Mouse (Mus musculus) adrenal gland, adult 18-20 months (tissue): Measurements from ENCODE around the gene Scn3b. TPM values are rescaled to one million over a fixed set of nuclear protein-coding genes. Genes with fewer than 3 reads are reported as not detected.

ENCODE experiments used
- DNase-seq, 2 experiments: peaks; one replicate each; pipeline ENCODE4 v3.0.0; 2021 to 2022; ENCODE audit warnings: low spot score in 2 of 2
- long read RNA-seq, 2 experiments: library from polyadenylated mRNA; stranded (forward); transcript quantifications; one replicate each; pipeline ENCODE4 v2.0.0; 2021
- total RNA-seq, 2 experiments: library from RNA; stranded (reverse); gene quantifications; 1 replicate in 1 of 2; 2 replicates in 1 of 2; pipeline ENCODE4 v1.2.3; 2021

Gene Scn3b
- total RNA-seq = 1 to 10 TPM; 5.1 to 6.7 TPM
- long read RNA-seq, experiment 1, full-length matches to known transcripts = 3 of 5 reads
- long read RNA-seq, experiment 1, partial matches to known transcripts = 1 of 5 reads
- long read RNA-seq, experiment 1, other reads (novel, unspliced or antisense) = 1 of 5 reads
- long read RNA-seq, experiment 2 = 0 reads

DNA sequence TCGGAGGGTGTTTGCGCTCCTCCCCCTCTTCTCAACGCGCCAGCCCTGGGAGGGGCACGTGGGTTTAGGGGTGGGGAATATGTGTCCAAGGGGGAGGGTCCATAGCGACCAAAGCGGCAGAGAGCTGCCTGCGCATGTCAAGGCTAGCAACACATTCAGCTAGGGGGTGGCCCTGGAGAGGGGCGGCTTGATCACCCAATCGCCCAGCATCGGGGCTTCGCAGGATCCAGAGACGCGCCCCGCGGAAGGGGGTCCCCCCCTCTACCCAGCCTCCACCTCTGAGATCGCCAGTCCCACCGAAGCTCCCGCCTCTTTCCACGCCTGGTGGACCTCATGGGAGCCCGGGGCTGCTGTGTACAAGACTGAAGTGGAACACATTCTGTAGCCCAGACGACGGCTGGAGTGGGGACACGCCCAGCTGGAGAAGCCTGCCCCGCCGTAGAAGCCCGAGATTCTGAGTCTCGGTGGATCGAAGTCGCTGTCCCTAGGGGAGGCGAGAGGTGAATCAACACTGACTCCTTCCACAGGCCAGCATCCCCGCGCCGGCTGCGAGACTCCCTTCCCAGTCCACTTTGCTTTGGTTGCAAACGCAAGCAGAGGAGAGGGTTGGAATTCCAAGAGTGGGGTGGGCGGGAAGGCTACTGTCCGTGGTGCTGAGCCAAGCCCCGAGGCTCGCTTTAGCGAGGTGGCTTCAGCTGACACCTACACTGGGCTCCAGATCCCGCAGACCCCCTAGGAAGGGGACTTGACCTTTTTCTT is at the start of gene Scn3b:
Gene Scn3b (plus strand): TSS at position 115 of the 759 bp plus-strand sequence.
- DNase-seq = peak in 1 of 2 experiments; percentile 32

DNA sequence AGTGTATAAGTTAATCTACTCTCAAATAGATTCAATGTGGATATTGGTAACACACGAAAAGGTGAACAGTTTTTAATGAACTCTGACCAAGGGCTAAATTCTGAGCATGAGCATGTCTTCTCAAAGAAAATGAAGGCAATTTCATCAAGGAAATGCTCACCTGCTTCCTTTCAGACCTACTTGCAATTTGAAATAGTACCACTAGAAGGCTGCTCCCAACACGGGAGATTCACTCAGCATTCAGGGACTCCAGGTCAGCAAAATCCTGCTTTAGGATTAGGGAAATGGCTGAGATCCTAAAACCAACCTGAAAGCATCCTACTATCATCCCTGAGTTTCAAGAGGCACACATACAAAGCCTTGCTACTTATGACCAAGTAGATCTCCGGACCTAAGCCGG is 44.7 kb upstream of the Scn3b start:
- DNase-seq = no peak

DNA sequence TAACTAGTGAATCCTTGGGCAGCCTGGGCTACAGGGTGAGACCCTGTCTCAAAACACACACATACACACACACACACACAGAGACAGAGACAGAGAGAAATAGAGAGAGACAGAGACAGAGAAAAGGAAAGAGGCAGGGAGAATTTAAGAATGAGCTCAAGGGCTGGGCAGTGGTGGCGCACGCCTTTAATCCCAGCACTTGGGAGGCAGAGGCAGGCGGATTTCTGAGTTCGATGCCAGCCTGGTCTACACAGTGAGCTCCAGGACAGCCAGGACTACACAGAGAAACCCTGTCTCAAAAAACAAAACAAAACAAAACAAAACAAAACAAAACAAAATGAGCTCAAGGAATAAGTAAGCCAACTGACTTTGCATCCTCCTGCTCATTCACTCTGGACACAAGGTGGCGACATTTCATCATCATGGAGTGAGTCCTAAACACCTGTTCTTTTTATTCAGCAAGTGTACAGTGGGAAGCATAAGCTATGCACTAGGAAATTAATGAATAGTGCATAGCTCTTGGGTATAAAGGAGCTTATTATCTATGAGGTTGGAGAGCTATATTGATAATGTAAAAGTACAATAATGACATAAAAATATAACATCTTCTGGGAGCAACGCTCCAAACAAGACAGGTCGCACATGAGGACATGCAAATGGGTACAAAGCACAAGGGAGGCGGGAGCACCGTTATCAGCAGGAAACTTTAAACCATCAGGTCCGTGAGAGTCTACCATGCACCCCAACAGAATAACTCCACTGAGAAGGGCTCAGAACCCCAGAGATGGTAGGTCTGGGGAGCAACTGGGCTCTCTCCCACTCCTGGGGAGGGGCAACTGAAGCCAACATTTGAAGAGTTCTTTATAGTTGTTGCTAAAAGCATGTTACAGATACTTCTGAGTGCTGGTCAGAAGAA is 40.9 kb upstream of the Scn3b start:
- DNase-seq = peak in 1 of 2 experiments; percentile 14

DNA sequence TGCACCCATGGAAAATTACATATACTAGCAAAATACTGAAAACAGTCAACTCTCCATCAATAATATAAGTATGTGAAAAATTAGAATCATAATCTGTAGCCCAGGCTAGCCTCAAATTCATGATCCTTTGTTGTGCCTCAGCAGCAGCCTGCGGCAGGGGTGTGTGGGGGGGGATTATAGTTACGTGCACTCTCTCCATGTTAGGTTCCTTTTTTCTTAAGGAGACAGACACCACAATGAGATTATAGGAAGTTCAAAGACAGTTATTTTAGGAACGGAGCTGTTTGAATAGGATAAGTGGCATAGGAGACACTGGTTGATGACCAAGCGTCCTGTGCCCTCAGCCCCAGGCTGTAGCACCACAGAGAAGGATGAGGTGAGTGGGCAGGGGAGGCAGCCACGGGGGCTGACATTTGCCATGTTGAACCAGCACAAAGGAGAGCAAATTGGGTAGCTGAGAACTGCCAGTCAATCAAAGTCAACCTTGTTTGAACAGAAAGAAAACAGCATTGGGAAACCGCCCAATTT is 40.1 kb upstream of the Scn3b start:
- DNase-seq = no peak

DNA sequence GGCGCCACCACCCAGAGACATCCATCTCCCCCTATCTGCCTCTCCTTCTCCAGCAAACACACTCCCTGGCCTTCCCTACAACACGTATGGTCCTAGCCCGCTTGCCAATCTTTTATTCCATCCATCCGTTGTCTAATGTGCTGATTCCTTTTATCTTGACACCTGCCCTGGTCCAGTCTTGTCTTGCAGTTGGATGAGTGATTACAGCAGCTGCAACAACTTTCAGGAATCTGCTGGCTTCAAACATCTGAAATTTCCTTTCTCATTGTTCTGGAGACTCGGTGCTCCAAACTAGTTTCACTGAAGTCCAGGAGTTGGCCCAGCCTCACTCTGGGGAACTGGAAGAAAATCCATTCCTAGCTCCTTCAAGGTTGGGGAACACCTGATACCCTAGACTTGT is 39.5 kb upstream of the Scn3b start:
- DNase-seq = no peak

DNA sequence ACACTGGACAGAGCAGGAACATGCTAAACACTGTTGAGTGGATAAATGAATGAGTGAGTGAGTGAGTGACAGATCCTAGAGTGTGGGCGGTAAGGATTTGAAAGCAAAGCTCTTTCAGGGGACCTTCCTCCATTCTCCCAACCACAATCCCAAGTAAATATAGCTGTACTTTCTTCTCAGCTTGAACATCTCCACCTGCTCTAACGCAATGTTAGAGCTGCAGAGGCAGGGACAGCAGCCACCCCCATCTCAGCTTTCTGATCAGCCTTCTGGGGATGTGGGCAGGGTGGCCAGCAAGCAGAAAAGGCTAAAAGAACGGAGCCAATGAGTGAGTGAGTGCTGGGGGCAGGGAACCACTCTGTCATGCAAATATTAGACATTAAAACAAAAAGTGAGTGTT is 38.0 kb upstream of the Scn3b start:
- DNase-seq = no peak

DNA sequence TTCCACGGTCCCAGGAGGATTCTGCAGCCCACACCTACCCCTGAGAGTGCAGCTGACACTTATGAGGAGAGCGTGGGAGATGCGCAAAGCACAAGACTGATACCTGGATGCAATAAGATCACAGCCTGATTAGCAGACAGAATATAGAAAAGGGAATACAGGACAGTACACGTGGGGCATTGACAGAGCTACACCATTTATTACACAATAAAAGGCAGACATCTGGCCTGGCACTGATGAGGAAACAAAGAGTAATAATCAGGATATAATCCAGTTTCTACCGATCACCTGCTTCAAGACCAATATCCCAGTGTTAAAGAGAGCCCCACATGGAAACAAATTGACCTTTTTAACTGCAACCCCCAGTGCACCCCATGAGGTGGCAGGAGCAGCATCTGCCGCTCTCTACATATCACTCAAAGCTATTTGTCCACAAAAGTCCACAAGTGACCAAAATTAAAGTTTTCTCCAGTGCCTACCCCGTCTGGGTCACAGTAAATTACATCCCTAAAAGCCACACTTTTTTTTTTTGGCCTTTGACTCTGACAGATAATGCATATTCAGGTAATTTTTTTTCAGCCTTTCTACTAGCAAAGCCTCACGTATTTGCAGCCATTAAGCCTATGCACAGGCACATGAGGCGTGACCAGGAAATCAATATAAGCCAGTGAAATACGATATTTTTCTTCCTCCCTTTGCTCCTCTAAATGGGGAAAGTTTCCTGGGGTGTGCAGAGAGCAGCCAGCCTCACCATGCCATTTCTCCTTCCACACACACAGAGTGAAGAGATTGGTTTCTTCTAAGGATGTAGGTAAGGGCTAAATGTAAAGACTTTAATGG is 34.6 kb upstream of the Scn3b start:
- DNase-seq = no peak

DNA sequence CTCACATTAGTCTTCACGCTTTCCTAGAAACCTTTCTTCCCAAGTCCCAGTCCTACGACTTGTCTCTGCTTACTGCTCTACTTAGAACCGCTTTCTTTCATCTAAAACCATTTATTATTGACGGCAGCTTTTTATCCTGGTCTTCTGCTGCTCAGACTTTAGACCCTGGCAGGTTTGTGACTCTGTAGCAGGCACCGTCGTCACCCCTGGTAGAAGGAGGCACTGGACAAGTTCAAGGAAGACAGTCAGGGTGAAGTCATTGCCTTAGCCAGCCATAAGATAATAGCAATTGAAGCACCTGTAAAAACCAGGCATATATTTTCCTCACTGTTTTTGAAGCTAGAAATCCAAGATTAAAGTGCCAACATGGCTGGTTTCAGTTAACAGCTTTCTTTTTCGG is 33.8 kb upstream of the Scn3b start:
- DNase-seq = no peak

DNA sequence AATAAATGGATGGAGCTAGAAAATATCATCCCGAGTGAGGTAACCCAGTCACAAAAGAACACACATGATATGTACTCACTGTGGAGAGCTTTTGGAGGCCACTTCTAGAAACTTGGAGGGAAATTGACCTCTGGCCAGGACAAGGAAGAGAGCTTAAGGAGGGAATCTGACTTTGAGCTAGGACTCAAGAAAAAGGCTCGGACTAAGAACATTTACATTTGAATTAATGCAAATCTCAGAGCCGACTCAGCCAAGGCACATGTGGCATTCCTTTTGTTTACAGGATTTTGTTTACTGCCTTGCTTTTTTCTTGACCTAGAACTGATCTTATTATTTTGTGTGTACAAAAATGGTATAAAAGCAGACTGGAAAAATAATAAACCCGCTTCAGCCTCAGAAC is 29.3 kb upstream of the Scn3b start:
- no peak for DNase-seq

DNA sequence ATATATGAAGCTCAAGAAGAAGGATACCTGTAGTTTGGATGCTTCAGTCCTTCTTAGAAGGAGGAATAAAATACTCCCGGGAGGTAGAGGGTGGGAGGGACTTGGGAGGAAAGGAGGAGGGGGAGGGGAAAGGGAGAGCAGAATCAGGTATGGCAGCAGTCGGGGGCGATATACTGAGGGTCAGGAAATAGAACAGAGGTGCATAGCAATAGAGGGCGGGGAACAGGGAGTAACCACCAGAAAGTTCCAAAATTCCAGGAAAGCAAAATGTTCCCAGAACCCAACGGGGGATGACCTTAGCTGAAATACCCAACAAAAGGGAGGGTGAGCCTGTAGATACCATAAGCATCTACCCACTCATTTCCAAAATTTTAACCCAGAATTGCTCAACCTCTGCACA is 28.7 kb upstream of the Scn3b start:
- no peak for DNase-seq

DNA sequence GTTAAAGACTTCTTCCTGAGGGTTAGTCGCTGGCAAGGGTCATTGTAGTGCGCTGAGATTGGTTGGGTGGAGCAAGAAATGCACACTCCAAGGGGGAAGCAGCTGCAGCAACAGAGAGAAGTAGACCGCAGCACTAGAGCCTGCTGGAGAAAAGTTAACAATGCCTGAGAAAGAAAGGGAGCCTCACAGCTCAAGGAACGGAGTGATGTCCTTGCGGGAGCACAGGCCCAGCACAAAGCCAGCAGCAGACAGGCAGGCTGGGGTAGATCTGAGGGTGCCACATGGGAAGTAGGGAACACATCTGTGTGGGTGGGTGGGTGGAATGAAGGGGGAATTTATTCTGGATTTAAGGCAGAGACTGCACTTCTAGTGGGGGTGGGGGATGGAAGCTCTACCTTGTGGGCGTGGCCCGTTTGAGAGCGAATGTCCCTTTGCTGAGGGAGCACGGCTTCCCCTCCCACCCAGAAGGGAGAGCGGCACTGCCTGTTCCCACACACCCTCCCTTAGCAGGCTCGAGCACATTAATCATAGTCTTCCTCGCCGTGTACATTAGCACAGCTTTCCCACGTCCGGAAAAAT is 27.7 kb upstream of the Scn3b start:
- peak; percentile 9 to 30 for DNase-seq

DNA sequence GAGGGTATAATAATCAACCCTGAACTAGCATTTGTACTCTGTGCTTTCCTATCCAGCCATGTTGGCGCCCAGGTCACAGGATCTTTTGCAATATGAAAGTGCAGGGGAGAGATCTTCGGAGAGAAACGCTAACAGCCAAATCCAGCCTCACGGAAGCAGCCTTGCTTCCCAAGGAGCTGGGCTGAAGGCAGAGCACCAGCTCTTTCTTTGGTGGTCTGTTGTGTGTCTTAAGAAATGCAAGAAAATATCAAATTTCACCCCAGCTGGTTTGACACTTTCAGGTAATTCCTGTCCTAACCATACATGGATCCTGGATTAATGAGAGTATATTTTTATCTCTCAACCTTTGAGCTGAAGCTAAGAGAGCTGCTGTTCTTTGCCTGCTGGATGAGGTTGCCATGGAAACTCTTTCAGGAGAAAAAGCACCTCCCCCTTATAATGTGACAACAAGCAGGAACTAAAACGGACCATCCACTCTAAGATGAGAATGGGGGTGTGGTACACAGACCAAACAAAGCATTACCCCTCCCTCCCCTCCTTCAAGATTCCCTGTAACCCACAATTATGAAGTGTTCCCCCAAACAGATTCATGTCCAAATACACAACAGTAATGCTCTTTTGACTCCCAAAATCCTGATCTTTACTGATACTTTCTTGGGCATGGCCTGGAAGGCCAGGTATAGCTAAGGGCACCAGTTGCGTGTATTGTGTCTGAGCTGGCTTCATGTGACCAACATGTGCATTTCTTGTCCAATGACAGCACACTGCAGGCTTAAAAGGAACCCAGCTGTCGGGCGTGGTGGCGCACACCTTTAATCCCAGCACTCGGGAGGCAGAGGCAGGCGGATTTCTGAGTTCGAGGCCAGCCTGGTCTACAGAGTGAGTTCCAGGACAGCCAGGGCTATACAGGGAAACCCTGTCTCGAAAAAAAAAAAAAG is 26.8 kb upstream of the Scn3b start:
- peak; percentile 3 to 22 for DNase-seq

DNA sequence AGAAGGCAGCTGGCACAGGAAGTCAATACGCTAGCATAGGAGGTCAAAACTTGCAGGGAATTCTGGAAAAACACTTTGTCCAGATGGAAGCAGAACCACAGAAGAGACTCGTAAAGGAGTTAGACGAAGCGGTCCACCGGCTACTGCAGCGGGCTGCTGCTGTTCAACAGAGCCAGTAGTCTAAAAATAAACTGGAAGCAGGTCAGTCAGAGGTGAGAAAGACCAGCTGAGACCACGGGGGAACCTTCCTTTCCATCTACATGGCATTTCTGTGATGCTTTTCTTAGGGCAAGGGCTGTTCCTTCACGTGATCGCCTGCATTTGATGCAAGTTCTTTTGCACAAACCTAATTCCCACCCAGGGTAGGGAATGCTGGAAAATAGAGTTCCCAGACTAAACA is 23.6 kb upstream of the Scn3b start:
- no peak for DNase-seq

DNA sequence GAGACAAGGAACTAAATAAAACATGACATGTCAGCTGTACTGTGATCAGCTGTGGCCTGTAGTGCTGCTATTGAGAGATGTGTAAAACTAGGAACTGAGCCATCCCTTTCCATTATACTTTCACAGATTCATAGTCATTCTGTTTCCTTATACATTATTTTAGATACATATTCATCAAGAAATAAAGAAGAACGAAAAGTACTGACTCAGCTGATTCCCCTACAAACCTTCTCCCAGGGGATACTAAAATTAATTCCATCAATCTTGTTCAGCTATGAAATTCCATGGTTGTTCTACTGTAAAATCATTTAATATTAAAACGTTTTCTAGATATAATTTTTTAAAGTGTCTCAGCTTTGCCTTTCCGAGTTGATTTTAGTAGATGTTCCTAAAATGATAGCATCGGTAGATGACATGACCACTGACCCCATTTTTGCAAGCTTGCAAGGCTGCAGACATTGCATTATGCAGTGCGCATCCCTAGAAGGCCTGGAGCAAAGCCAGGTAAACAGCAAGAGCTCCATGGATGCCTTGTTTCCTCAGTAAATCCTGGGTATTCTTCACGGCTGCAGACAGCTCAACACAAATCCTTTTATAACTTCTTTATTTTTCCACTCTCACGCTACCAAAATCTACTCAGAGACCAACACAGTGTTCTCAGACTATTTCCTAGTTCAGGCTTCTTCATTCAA is 22.9 kb upstream of the Scn3b start:
- no peak for DNase-seq

DNA sequence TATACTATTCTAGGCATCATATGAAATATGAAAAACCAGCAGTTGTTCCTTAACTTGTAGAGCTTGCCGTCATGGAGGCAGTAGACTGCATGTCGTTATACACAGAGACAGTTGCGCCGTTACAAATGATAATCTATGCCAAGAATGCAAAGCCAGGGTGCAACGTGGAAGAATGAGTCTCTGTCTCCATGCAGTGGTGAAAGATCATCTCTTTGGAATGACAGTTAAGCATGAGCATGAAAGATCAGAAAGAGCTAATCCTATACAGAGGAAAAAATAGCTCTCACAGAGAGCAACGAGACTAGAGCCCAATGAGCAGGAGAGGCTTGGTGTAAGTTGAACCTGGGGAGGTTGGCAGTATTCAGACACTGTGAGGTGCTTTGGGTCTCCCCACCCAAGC is 22.3 kb upstream of the Scn3b start:
- no peak for DNase-seq

DNA sequence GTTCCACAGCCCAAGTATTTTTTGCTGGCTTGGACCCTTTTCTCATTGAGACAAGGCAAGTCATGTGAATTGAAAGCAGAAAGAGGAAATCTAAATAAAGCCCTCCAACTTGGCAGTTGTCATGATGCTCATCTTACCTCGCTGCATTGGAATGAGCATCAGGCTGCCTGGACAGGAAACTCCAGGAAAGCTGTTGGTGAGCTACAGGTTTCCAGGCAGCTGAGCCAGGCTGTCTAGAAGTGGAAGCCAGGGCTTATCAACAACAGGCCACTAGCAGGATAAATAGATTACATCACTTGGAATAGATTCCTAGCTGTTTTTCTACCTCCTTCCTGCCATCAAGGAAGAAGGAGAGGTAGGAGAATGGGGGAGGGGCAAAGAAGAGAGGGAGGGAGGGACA is 19.9 kb upstream of the Scn3b start:
- no peak for DNase-seq

DNA sequence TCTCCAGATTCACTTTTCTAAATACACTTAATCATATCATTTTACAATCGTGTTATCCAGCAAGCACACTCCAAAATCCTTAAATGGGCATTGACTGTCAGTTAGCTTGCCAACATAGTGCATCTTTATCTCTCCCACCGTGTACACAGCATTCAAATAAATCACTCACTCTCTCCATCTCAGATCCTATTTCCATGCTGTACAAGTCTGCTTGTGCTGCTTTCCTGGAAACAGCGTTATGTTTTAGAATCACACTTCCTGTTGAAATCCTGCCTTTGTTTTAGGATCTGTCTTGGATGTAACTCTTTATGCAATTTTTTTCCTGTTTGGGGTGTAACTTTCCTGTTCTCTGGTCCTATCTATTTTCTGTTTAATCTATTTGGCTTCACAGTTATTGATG is 16.6 kb upstream of the Scn3b start:
- no peak for DNase-seq

DNA sequence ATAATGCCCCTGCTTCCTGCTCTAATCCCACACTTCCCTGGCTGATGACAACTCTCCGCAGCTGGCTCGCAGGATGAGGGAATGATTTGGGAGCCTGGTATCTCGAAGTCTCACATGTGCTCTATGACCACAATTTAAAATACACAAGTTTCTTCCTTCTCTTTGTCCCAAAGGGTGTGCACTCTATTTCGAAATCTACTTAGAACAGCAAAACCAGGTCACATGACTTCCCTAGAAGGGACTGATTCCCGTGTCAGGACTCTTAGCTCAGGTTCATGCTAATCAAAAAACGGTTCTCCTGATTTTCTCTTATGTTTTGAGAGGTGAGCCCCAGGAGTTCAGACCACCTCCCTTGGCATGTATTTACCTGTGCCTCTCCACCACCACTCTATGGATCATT is 5.1 kb upstream of the Scn3b start:
- no peak for DNase-seq
